Mouse (Mus musculus) v-Abl transformed pro-B cells (cell line): Measurements from ENCODE around the gene Cep112.

ENCODE experiments used
- in situ Hi-C, 2 experiments: fragments of 400-800 bp; cut with MboI; formaldehyde crosslinking; loops; one replicate each; pipeline ENCODE4 v1.15.1; 2025; ENCODE audit not compliant: unreplicated experiment in 2 of 2

Gene Cep112

DNA sequence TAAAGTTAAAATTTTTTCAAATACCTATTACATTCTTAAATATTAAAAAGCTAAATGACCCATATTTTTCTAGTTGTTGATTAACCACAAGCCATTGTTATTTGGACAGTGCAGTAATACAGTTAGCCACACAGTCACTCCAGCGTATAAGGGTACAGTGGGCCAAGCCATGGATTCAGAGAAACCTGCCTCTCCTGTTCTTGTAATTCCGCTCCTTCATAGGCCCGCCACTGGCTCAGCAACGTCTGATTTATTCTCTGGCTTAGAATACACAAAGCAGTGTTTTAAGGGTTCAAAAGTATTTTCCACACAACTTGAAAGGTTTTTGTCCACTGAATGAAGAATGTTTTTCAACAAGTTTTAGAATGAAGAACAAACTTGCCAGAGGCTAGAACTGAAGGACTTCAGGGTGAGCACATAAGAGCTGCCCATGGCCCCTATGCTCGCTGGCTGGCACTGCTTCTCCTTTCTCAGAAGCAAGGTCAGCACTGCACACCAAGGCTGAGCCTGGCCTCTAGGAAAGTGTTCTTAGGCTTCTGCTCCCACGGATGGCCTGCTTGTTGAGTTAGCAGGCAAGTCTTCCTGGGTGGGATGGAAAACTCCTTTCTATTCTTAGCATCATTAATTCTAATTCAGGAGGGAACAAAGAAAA, 349.2 kb downstream of the Cep112 start:
- in situ Hi-C loops = no loop called here

- in situ Hi-C loops = no loop called here
Measured at GRCm38 (mm10) chr11:108777158-108777557, 352.2 kb downstream of the Cep112 start.

DNA sequence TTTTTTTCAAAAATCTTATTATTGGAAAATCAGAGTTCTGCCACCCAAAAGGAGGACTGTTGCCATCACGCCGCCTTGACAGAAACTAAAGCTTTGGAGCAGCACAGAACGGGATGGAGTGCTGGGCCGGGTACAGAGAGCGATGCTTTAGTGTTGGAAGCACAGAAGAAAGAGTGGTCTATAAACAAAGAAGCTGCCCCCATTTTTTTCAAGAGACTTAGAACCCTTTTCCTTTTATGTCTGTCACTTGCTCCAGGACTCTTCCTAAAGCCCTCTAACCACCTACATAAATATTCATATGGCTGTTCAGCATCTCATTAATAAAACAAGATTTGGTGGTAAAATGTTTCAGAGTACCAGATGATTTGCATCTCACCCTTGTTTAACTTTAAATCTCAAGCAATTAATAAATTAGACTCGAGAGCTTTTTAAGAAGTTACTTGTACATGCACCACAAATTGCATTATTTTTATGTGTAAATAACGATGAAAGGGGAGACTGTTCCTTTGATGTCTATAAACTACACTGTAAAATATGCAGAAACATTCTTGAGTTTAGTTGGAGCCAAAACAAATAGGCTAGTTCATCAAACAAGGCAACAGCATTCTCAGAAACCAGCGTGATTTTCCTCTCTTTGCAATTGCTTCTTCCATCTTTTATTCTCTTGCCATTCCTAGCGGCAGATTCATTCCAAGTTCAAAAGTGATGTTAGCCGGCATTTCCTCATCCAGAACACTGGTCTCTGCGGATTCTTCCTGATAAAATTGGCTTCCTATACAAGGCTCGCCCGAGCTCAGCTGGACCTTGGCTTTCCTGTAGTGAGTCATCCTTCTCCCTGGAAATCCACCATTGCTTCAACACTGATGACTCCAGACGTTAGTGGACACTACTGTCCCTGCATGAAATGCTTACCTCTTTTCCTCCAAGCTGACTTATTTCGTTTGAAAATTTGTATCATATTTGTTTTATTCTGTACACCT, 355.6 kb downstream of the Cep112 start:
- in situ Hi-C loops = no loop called here

DNA sequence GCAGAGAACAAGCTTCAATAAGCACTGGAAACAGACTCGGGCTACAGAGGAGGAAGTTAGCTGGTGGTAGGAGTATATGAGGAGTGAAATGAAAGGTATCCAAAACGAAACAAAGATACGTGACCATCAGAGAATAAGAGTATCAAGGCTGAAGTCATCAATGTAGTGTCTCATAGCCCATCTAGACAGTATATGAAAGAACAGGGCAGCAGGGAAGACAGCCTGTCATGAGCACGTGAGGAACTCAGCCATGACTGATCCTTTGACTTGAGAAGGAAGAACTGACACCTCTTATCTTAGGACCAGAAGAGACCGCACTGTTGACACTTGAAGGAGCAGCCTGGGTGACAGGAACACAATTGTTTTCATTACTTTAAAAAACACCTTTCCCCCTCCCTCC, 373.4 kb downstream of the Cep112 start:
- in situ Hi-C loops = no loop called here

GRCm38 (mm10) chr11:108799695-108800094, 374.7 kb downstream of the Cep112 start:
- in situ Hi-C loops = no loop called here

- in situ Hi-C loops = no loop called here
Measured at GRCm38 (mm10) chr11:108804030-108804429, 379.0 kb downstream of the Cep112 start.

DNA sequence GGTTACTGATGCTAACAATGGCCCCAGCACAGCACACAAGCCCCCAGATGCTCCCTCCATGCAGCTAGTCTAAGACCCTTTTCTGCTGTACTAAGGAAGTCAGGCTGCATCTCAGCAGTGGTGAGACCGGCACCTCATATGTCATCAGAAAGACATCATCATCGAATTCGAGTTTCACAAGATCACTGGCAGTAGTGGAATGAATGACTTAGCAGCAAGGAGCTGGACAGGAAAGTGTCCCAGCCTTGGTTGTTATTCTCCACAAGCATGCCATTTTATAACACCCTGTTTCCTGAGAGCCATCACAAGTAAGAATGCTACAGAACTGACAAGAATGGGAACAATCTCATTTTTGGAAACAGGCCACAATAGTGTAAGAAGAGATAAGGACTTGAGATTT, 381.0 kb downstream of the Cep112 start:
- in situ Hi-C loops = no loop called here

GRCm38 (mm10) chr11:108809626-108810025, 384.6 kb downstream of the Cep112 start:
- in situ Hi-C loops = no loop called here

- in situ Hi-C loops = no loop called here
Measured at GRCm38 (mm10) chr11:108821771-108822170, 396.8 kb downstream of the Cep112 start.

DNA sequence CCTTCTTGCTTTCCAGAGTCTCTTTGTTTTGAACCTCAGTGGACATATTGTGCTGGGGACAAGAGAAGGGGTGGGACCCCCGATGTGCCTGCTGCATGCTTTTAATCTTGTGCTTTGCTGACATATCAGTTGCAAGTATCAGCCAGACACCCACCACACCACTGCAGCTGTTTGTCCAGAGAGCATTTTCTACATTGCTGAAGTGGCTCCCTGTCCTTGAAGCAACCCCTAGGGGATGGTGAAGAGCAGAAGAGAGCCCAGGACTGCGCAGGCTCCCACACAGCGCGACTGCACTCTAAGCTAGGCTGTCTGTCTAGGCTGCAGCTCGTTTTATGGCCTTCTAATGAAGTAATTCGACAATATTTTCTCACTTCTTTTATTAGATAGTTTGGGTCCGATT, 397.3 kb downstream of the Cep112 start:
- in situ Hi-C loops = no loop called here

DNA sequence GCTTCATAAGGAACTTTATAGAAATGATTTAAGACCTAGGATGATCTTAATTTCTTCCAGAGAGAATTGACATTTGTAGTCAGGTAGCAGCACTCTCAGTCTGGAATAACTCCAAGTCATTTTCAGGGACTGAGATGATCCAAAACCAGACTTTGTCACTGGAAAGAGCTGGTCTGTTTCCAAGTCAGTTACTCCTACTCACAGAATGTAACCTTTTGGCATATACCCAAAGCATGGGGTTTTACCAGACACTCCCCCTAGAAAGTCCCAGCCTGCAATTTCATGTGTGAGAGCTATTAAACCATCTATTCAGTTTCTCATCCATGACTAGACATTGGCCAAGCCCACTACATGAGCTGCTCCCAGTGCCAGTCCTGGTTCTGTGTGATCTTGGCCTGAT, 402.3 kb downstream of the Cep112 start:
- in situ Hi-C loops = no loop called here

- in situ Hi-C loops = no loop called here
Measured at GRCm38 (mm10) chr11:108828374-108829025, 403.5 kb downstream of the Cep112 start.

GRCm38 (mm10) chr11:108836706-108837105, 411.7 kb downstream of the Cep112 start:
- in situ Hi-C loops = no loop called here

DNA sequence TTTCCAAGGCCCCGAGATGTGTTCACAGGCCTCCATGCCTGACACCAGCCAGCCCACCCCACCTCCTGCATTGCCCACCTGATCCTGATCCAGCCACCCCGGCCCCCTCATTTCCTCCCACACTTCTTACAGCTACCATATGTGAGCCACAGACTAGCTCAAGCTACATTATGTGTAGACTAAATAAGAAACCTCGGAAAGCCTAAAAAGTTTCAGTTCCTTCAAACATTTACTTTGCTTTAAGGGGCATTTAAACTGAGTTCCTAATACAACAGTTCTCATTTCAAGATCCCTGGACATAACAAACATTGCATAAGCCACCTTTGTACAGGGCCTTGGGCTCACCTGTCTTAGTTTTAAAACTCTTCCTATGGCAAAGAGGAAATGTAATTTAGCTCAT, 415.2 kb downstream of the Cep112 start:
- in situ Hi-C loops = no loop called here

DNA sequence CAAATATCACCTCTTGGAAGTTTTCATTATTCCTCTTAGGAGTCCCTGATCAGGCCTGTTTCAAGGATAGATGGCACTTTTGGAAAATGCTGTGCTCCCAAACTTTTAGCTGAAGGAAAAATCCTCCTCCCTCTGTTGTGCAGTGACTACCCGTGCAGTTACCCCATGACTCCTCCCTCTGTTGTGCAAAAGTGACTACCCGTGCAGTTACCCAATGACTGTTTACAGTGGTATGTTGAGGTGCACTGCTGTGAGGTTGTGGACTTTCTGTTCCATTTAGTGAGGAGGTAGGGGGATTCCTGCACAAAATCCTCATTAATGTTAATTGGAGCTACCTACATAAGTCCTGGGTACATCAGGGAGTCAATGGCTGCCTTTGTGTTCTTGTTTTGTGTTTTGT, 417.8 kb downstream of the Cep112 start:
- in situ Hi-C loops = no loop called here

- in situ Hi-C loops = no loop called here
Measured at GRCm38 (mm10) chr11:108845971-108846370, 421.0 kb downstream of the Cep112 start.

- in situ Hi-C loops = no loop called here
Measured at GRCm38 (mm10) chr11:108846479-108846878, 421.5 kb downstream of the Cep112 start.

DNA sequence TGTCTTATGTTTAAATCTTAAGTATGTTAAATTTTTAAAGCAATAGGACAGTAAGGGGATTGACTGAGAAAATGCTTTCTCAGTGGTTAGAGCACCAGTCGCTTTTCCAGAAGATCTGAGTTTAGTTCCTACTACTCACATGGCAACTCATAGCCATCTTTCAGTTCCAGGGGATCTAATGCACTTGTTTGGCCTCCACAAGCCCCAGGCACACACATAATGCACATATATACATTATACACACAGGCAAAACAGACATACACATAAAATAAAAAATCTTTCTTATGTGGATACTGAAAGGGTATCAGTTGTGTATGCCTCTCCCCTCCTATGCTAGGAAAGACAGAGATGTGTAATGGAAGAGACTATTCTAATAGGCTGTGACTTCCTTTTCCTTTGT, 426.8 kb downstream of the Cep112 start:
- in situ Hi-C loops = no loop called here

- in situ Hi-C loops = no loop called here
Measured at GRCm38 (mm10) chr11:108857254-108857653, 432.3 kb downstream of the Cep112 start.

DNA sequence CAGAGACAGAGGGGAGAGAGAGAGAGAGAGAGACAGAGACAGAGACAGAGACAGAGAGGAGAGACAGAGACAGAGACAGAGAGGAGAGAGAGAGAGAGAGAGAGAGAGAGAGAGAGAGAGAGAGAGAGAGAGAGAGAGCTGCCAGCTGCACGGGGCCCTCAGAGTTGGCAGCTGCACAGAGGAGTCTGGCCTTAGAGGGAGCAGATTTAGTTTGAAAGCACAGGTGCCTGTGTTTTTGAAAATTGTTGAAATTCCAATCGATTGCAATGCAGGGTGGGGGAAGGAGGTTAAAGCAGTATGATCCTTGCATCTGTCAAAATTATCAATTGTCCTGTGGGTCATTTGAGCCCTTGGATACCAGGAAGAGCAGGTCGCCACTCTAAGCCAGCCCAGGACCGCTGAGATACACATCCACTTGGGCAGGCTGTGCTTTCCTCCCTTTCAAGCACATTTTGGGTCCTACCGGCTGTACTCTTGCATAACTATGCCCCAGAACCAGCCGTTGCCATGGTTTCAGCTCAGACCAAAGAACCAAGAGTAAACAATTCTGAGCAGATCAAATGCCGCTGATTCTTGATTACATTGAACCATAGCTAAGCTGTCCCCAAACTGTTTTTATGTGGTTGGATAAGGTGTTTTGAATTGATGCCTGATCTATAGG, 432.8 kb downstream of the Cep112 start:
- in situ Hi-C loops = no loop called here

DNA sequence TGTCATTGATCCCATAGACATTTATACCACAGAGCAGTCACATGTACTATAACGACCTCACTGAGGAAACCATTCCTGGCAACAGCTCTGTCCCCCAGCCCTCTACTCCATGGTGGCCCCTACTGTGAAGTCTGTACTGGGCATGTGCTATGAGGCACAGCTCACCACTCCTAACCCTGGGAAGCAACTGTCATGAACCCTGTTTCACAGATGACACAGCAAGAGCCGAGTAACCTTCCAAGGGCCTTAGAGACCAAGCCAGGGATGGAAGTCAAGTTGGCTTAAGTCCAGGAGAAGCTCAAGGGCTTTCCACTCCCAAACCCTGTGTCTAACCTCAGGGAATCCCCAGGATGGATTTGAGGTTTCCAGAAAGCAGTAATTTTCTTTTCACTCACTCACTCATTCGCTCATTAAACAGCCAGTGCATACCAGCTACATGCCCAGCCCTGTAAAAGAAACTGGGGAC, 433.4 kb downstream of the Cep112 start:
- in situ Hi-C loops = no loop called here
